Comparison of ENCODE assay signal across 19 mouse cellular contexts in the genomic region with DNA sequence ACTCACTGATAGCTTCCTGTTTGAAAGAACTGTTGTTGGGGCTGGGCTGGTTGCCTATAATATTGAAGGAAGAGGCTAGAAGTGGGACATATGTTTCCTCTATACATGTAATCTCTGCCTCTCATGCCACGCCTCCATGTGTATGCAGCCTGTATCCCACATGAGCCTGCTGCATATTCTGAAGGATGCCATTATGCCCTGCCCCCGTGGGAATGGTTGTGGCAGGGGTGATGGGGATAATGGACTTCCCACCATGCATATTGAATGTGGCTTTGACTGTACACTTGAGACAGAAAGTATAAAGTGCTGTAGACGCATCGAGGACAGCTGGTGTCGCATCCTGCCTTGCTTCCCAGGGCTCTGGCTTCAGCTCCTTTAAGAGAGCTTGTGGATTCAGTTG.
DNase-seq lines count a peak whose midpoint lies in the region; ATAC-seq and TF ChIP-seq lines count a peak whose summit lies in the region.
"Had no signal": no experiment of that assay in that cellular context is flagged by ENCODE, and none has a peak within 500 bp of the region (broad histone marks: within the 10 kb centered on the region; RNA-seq: fewer than 3 reads in every experiment).

No protein-coding gene starts in this region.

- H3K4me3 ChIP-seq in embryonic facial prominence, embryonic 14.5 days (ENCODE audit: low read depth, low read length) = no peak overlapping the region
- no peak overlapping the region for H3K4me3 ChIP-seq in embryonic facial prominence, embryonic 10.5 days
- H3K4me3 ChIP-seq in midbrain, embryonic 10.5 days = no peak overlapping the region
- no peak overlapping the region for H3K4me3 ChIP-seq in midbrain, postnatal 0 days (ENCODE audit: low read depth, low read length)
- no peak overlapping the region for H3K4me3 ChIP-seq in hindbrain, embryonic 16.5 days (ENCODE audit: low read length)
- no peak overlapping the region for H3K4me3 ChIP-seq in neural tube, embryonic 15.5 days (replicated peaks)
- H3K4me3 ChIP-seq: embryonic facial prominence, embryonic 13.5 days had no signal

- no peaks in the 10 kb centered on the region for H3K36me3 ChIP-seq in embryonic facial prominence, embryonic 14.5 days (ENCODE audit: control insufficient read depth, insufficient read depth, low read length)
- H3K36me3 ChIP-seq in embryonic facial prominence, embryonic 10.5 days (replicated peaks) = no peaks in the 10 kb centered on the region
- no peaks in the 10 kb centered on the region for H3K36me3 ChIP-seq in midbrain, embryonic 10.5 days
- H3K36me3 ChIP-seq in midbrain, postnatal 0 days (ENCODE audit: insufficient read depth, low read length) = no peaks in the 10 kb centered on the region
- no peaks in the 10 kb centered on the region for H3K36me3 ChIP-seq in hindbrain, embryonic 16.5 days (ENCODE audit: control insufficient read depth, insufficient read depth, low read length)
- H3K36me3 ChIP-seq in neural tube, embryonic 15.5 days = no peaks in the 10 kb centered on the region
- H3K36me3 ChIP-seq: embryonic facial prominence, embryonic 13.5 days had no signal

- H3K4me1 ChIP-seq in embryonic facial prominence, embryonic 14.5 days (ENCODE audit: control insufficient read depth, insufficient read depth, low read length) = peaks cover 24% of the 10 kb centered on the region
- H3K4me1 ChIP-seq in embryonic facial prominence, embryonic 10.5 days = peaks cover 23% of the 10 kb centered on the region
- peaks cover 28% of the 10 kb centered on the region for H3K4me1 ChIP-seq in midbrain, embryonic 10.5 days
- H3K4me1 ChIP-seq in midbrain, postnatal 0 days (ENCODE audit: insufficient read depth, low read length) = peaks cover 6% of the 10 kb centered on the region; the same call in 1 of the 2 replicates
- H3K4me1 ChIP-seq in hindbrain, embryonic 16.5 days (ENCODE audit: control insufficient read depth, insufficient read depth, low read depth, low read length) = peaks cover 14% of the 10 kb centered on the region
- peaks cover 30% of the 10 kb centered on the region for H3K4me1 ChIP-seq in neural tube, embryonic 15.5 days

- H3K4me2 ChIP-seq in embryonic facial prominence, embryonic 14.5 days (ENCODE audit: low read depth, low read length) = no peak overlapping the region
- H3K4me2 ChIP-seq in midbrain, postnatal 0 days (ENCODE audit: low read depth, low read length, poor library complexity, severe bottlenecking) = no peak overlapping the region
- no peak overlapping the region for H3K4me2 ChIP-seq in hindbrain, embryonic 16.5 days (ENCODE audit: low read length)
- H3K4me2 ChIP-seq in neural tube, embryonic 15.5 days = no peak overlapping the region
- H3K4me2 ChIP-seq: embryonic facial prominence, embryonic 13.5 days had no signal

- no peaks in the 10 kb centered on the region for H3K9me3 ChIP-seq in embryonic facial prominence, embryonic 14.5 days (ENCODE audit: control insufficient read depth, low read length)
- H3K9me3 ChIP-seq in embryonic facial prominence, embryonic 10.5 days = no peaks in the 10 kb centered on the region
- H3K9me3 ChIP-seq in midbrain, embryonic 10.5 days (replicated peaks) = no peaks in the 10 kb centered on the region
- H3K9me3 ChIP-seq in midbrain, postnatal 0 days (ENCODE audit: low read length) = no peaks in the 10 kb centered on the region
- H3K9me3 ChIP-seq in hindbrain, embryonic 16.5 days (ENCODE audit: control insufficient read depth, low read length) = no peaks in the 10 kb centered on the region
- no peaks in the 10 kb centered on the region for H3K9me3 ChIP-seq in neural tube, embryonic 15.5 days (replicated peaks)
- H3K9me3 ChIP-seq: embryonic facial prominence, embryonic 13.5 days had no signal

- no peak for TF ChIP-seq CTCF in midbrain, postnatal 0 days (IDR thresholded peaks at IDR 0.05)

- 0 out of 2 replicates have a peak overlapping the region, but pooled peaks have one; percentile 8 for H3K27ac ChIP-seq in embryonic facial prominence, embryonic 14.5 days (replicated peaks; ENCODE audit: low read depth, low read length)
- H3K27ac ChIP-seq in embryonic facial prominence, embryonic 10.5 days (replicated peaks) = no peak overlapping the region
- H3K27ac ChIP-seq in midbrain, embryonic 10.5 days (replicated peaks) = 0 out of 2 replicates have a peak overlapping the region, but pooled peaks have one; percentile 28
- no peak overlapping the region for H3K27ac ChIP-seq in midbrain, postnatal 0 days (ENCODE audit: low read depth, low read length)
- H3K27ac ChIP-seq in hindbrain, embryonic 16.5 days (ENCODE audit: low read depth, low read length) = peak overlapping the region; percentile 23; the same call in 1 of the 2 replicates
- 0 out of 2 replicates have a peak overlapping the region, but pooled peaks have one; percentile 15 for H3K27ac ChIP-seq in neural tube, embryonic 15.5 days (replicated peaks)
- H3K27ac ChIP-seq: embryonic facial prominence, embryonic 13.5 days had no signal

- intact Hi-C loops in gastrocnemius, postnatal 14 days (cut with DNase I; ENCODE audit: low total_unique reads) = no loop called here

- H3K9ac ChIP-seq in embryonic facial prominence, embryonic 14.5 days (ENCODE audit: low read depth, low read length) = no peak overlapping the region
- no peak overlapping the region for H3K9ac ChIP-seq in midbrain, postnatal 0 days (replicated peaks; ENCODE audit: low read length, poor library complexity, severe bottlenecking)
- H3K9ac ChIP-seq in hindbrain, embryonic 16.5 days (ENCODE audit: low read depth, low read length) = peak overlapping the region; percentile 22; the same call in 1 of the 2 replicates
- H3K9ac ChIP-seq in neural tube, embryonic 15.5 days (replicated peaks) = no peak overlapping the region
- H3K9ac ChIP-seq: embryonic facial prominence, embryonic 13.5 days; liver, postnatal 0 days had no signal

- DNase-seq in embryonic facial prominence, embryonic 14.5 days (ENCODE audit: low spot score) = no peak
- DNase-seq in embryonic facial prominence, embryonic 10.5 days (ENCODE audit: low spot score) = no peak
- DNase-seq in midbrain, embryonic 10.5 days (ENCODE audit: low spot score) = no peak
- no peak for DNase-seq in midbrain, postnatal 0 days (ENCODE audit: low spot score)
- no peak for DNase-seq in gastrocnemius, postnatal 14 days
- no peak for DNase-seq in left cerebral cortex, adult 18-20 months (ENCODE audit: low spot score in 2 of 2)
- DNase-seq: adrenal gland, postnatal 25 days; kidney, adult 11 months; kidney, postnatal 25 days; layer of hippocampus, adult 9-11 months; liver; liver, postnatal 0 days; right cerebral cortex, postnatal 4 days; thymus, postnatal 4 days had no signal

- ATAC-seq in embryonic facial prominence, embryonic 14.5 days (ENCODE audit: low read depth) = no peak; the same call in 1 of the 2 replicates
- no peak for ATAC-seq in midbrain, postnatal 0 days (ENCODE audit: low FRiP score)
- 0 out of 2 replicates have a peak, but pooled peaks have one; percentile 7 for ATAC-seq in hindbrain, embryonic 16.5 days
- no peak for ATAC-seq in neural tube, embryonic 15.5 days (ENCODE audit: low FRiP score)
- ATAC-seq: activated CD4-positive, CD25-positive, alpha-beta regulatory T cell, adult 4 months; liver, postnatal 0 days; Patski had no signal

- H3K27me3 ChIP-seq in embryonic facial prominence, embryonic 14.5 days (replicated peaks; ENCODE audit: control insufficient read depth, insufficient read depth, low read length) = no peaks in the 10 kb centered on the region
- no peaks in the 10 kb centered on the region for H3K27me3 ChIP-seq in embryonic facial prominence, embryonic 10.5 days (replicated peaks; ENCODE audit: low read depth, poor library complexity, severe bottlenecking)
- H3K27me3 ChIP-seq in midbrain, embryonic 10.5 days (ENCODE audit: low read depth, poor library complexity, severe bottlenecking) = no peaks in the 10 kb centered on the region
- no peaks in the 10 kb centered on the region for H3K27me3 ChIP-seq in midbrain, postnatal 0 days (ENCODE audit: insufficient read depth, low read length)
- H3K27me3 ChIP-seq in hindbrain, embryonic 16.5 days (replicated peaks; ENCODE audit: control insufficient read depth, insufficient read depth, low read length) = no peaks in the 10 kb centered on the region
- no peaks in the 10 kb centered on the region for H3K27me3 ChIP-seq in neural tube, embryonic 15.5 days (replicated peaks)
- H3K27me3 ChIP-seq: embryonic facial prominence, embryonic 13.5 days; Patski had no signal

- 63% methylated on average over 5 of the region's 5 CpGs for whole genome bisulfite sequencing in embryonic facial prominence, embryonic 14.5 days
- WGBS in embryonic facial prominence, embryonic 10.5 days = 85% methylated on average over 5 of the region's 5 CpGs
- 86% methylated on average over 5 of the region's 5 CpGs for WGBS in midbrain, embryonic 10.5 days
- WGBS in midbrain, postnatal 0 days = 55% methylated on average over 5 of the region's 5 CpGs
- WGBS in hindbrain, embryonic 16.5 days = 45% methylated on average over 5 of the region's 5 CpGs
- WGBS in neural tube, embryonic 15.5 days = 46% methylated on average over 5 of the region's 5 CpGs

Comparison
In these comparisons a context has a peak if more than half of its experiments do, and no peak if none do; other contexts are left out.
1. H3K27ac ChIP-seq: peak in embryonic facial prominence, embryonic 14.5 days (single experiment), midbrain, embryonic 10.5 days (single experiment), hindbrain, embryonic 16.5 days (single experiment) and neural tube, embryonic 15.5 days (single experiment); none in embryonic facial prominence, embryonic 10.5 days (single experiment) and midbrain, postnatal 0 days (single experiment).